Mouse (Mus musculus) E14TG2a.4 (cell line): ENCODE data around the gene Thsd4.

ENCODE experiments used
- CTCF ChIP-seq: conservative IDR thresholded peaks from 2 replicates; pipeline ENCODE4 v1.5.1; 2014; ENCODE audit warnings: low read length
- POU5F1 ChIP-seq: IDR thresholded peaks from 2 replicates; pipeline ENCODE4 v1.6.1; 2014; ENCODE audit warnings: low read length, borderline replicate concordance

DNA sequence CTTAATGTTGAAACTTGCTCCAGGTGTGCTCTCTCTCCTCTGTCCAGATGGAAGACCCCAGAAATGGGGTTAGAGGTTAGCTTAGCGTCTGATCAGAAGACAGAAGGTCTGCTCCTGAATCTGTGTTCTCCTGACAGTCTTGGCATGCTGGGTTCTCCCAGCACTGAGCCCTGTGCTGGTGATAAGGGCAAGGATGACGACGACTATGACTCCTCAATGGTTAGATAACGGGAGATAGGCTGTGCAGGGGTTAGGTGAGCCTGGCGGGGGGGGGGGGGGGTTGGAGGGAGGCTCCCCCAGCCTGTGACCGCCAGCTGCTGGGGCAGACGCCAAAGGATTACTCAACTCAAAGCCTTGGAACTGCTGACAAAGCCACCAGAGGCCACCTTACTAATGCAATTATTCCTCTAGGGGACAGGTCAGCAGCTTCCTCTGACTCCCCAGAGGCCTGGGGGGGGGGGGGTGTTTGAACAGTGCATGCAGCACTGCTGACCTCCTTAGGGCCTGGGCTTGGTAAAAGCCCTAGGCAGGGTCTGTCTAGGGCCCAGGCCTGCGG is 569.3 kb downstream of the Thsd4 start:
- no peak for TF ChIP-seq CTCF
- no peak for TF ChIP-seq POU5F1
